Mouse (Mus musculus) midbrain, embryonic 11.5 days (tissue): ENCODE measurements around the gene Eef2k. TPM values are rescaled to one million over a fixed set of nuclear protein-coding genes. Genes with fewer than 3 reads are reported as not detected.
A peak's percentile ranks its signal among the peaks of the same experiment; 100 is the strongest.
"Not testable (repeated sequence)": the region's sequence is repeated elsewhere in the genome, so short reads cannot be mapped to it uniquely, and the experiment has no call there.

Experiments
- ATAC-seq: fragments of 200-750 bp; cut with Nextera tagmentation; 2 replicates; pipeline ENCODE4 v1.8.0; 2017; ENCODE audit warnings: moderate TSS enrichment, moderate library complexity; ENCODE audit not compliant: low FRiP score
- DNase-seq: peaks from one replicate; pipeline ENCODE4 v3.0.0; 2015; ENCODE audit warnings: low spot score; ENCODE audit errors: missing footprints
- H3K27ac ChIP-seq: fragments of 300-500 bp; sonication (generic); 2 replicates; pipeline ENCODE4 v1.5.1; 2014; ENCODE audit warnings: low read depth, low read length
- H3K27me3 ChIP-seq: fragments of 300-500 bp; sonication (generic); 2 replicates; pipeline ENCODE4 v1.6.1; 2014; ENCODE audit warnings: mild to moderate bottlenecking, low read length, moderate library complexity, mixed read lengths; ENCODE audit not compliant: control insufficient read depth, insufficient read depth
- H3K36me3 ChIP-seq: fragments of 300-500 bp; sonication (generic); 2 replicates; pipeline ENCODE4 v1.6.1; 2014; ENCODE audit warnings: mild to moderate bottlenecking, low read length, moderate library complexity, mixed read lengths; ENCODE audit not compliant: control insufficient read depth, insufficient read depth
- H3K4me1 ChIP-seq: fragments of 300-500 bp; sonication (generic); 2 replicates; pipeline ENCODE4 v1.6.1; 2014; ENCODE audit warnings: low read length; ENCODE audit not compliant: control insufficient read depth, insufficient read depth
- H3K4me2 ChIP-seq: fragments of 300-500 bp; sonication (generic); 2 replicates; pipeline ENCODE4 v1.6.1; 2014; ENCODE audit warnings: mild to moderate bottlenecking, moderate library complexity
- H3K4me3 ChIP-seq: fragments of 300-500 bp; sonication (generic); 2 replicates; pipeline ENCODE4 v1.5.1; 2014; ENCODE audit warnings: low read depth, low read length
- H3K9ac ChIP-seq: fragments of 300-500 bp; sonication (generic); 2 replicates; pipeline ENCODE4 v1.6.1; 2014; ENCODE audit warnings: low read length
- H3K9me3 ChIP-seq: fragments of 300-500 bp; sonication (generic); 2 replicates; pipeline ENCODE4 v1.6.1; 2016; ENCODE audit warnings: low read length; ENCODE audit not compliant: control insufficient read depth
- WGBS: fragments of 180-500 bp; shearing (Covaris S2); extraction: QIAGEN DNeasy Blood & Tissue Kit; methylation state at CpG from one replicate; pipeline ENCODE4 v1.1.7; 2014; 5-methylcytosine and 5-hydroxymethylcytosine counted together
- polyA plus RNA-seq: library from polyadenylated mRNA; unstranded; fragments of >200 nt; fragmentation: Nextera tagmentation; extraction: Ambion mirVana; gene quantifications from 2 replicates; pipeline ENCODE4 v1.2.1, GENCODE M21; 2014

The Eef2k gene
- polyA plus RNA-seq, 1 experiment from 2014 or later: 10.5 TPM

- not testable (repeated sequence) for H3K27ac ChIP-seq
- WGBS: 67% methylated on average over 3 of the region's 3 CpGs
Observed at GRCm38 (mm10) chr7:120910172-120910571, 67.5 kb downstream of the Eef2k start.

GRCm38 (mm10) chr7:120911268-120911667 is 68.6 kb downstream of the Eef2k start:
- not testable (repeated sequence) for H3K9me3 ChIP-seq, ATAC-seq
- 89% methylated on average over 5 of the region's 6 CpGs for WGBS

More at GRCm38 (mm10) chr7:120910172-120910571, 67.5 kb downstream of the Eef2k start:
- not testable (repeated sequence) for H3K4me1 ChIP-seq, DNase-seq, H3K27me3 ChIP-seq, H3K9ac ChIP-seq, H3K4me3 ChIP-seq, H3K4me2 ChIP-seq, H3K9me3 ChIP-seq, ATAC-seq, H3K36me3 ChIP-seq

GRCm38 (mm10) chr7:120913332-120913731 is 70.7 kb downstream of the Eef2k start:
- WGBS: 40% methylated on average over 1 of the region's 1 CpGs
- Histone ChIP-seq H3K27me3 (no peaks in the 10 kb centered on the region), H3K9me3 (no peaks in the 10 kb centered on the region), H3K4me1 (no peaks in the 10 kb centered on the region), H3K36me3 (no peaks in the 10 kb centered on the region), H3K27ac (no peak overlapping the region), H3K4me3 (no peak overlapping the region), H3K4me2 (no peak overlapping the region), H3K9ac (no peak overlapping the region)
- DNase-seq: peak; percentile 67
- no peak for ATAC-seq

More at GRCm38 (mm10) chr7:120911268-120911667, 68.6 kb downstream of the Eef2k start:
- not testable (repeated sequence) for H3K36me3 ChIP-seq, H3K9ac ChIP-seq, H3K4me2 ChIP-seq, DNase-seq, H3K4me1 ChIP-seq, H3K4me3 ChIP-seq, H3K27ac ChIP-seq, H3K27me3 ChIP-seq

GRCm38 (mm10) chr7:120916262-120916875 is 73.7 kb downstream of the Eef2k start:
- DNase-seq: peak; percentile 80
- no peak overlapping the region for H3K4me2 ChIP-seq
- H3K27me3 ChIP-seq: no peaks in the 10 kb centered on the region
- H3K36me3 ChIP-seq: no peaks in the 10 kb centered on the region
- no peak overlapping the region for H3K27ac ChIP-seq
- H3K4me1 ChIP-seq: no peaks in the 10 kb centered on the region
- no peak overlapping the region for H3K9ac ChIP-seq
- no peaks in the 10 kb centered on the region for H3K9me3 ChIP-seq
- H3K4me3 ChIP-seq: no peak overlapping the region
- ATAC-seq: no peak
- WGBS: 21% methylated on average over 11 of the region's 11 CpGs

GRCm38 (mm10) chr7:120917279-120917591 is 74.6 kb downstream of the Eef2k start:
- H3K9ac ChIP-seq: no peak overlapping the region
- WGBS: 10% methylated on average over 12 of the region's 12 CpGs
- no peaks in the 10 kb centered on the region for H3K9me3 ChIP-seq
- H3K27ac ChIP-seq: no peak overlapping the region
- H3K4me2 ChIP-seq: peak overlapping the region; percentile 71; the same call in 1 of the 2 replicates
- H3K27me3 ChIP-seq: no peaks in the 10 kb centered on the region
- DNase-seq: no peak
- no peak for ATAC-seq
- no peaks in the 10 kb centered on the region for H3K36me3 ChIP-seq
- H3K4me1 ChIP-seq: no peaks in the 10 kb centered on the region
- peak overlapping the region; percentile 98; the same call in 1 of the 2 replicates for H3K4me3 ChIP-seq

- under 1% methylated on average over 83 of the region's 102 CpGs for WGBS
- Histone ChIP-seq H3K36me3 (0 out of 2 replicates have a peak, but pooled peaks cover 2% of the 10 kb centered on the region), H3K27me3 (no peaks in the 10 kb centered on the region), H3K9ac (peak within 1 kb of the TSS; percentile 92), H3K9me3 (no peaks in the 10 kb centered on the region), H3K27ac (peak within 1 kb of the TSS; percentile 80), H3K4me1 (no peaks in the 10 kb centered on the region), H3K4me3 (peak within 1 kb of the TSS; percentile 98), H3K4me2 (peak within 1 kb of the TSS; percentile 71)
- ATAC-seq (peak; percentile 94), DNase-seq (peak; percentile 100)
Observed at GRCm38 (mm10) chr7:120917592-120918461, 75.2 kb downstream of the Eef2k start, which contains the start of gene Polr3e. Gene Polr3e, plus strand, starts transcription at chr7:120917744.

GRCm38 (mm10) chr7:120918526-120918962 is 75.9 kb downstream of the Eef2k start:
- Histone ChIP-seq H3K36me3 (0 out of 2 replicates have a peak, but pooled peaks cover 3% of the 10 kb centered on the region), H3K9ac (peak overlapping the region; percentile 92), H3K27me3 (no peaks in the 10 kb centered on the region), H3K27ac (peak overlapping the region; percentile 80), H3K4me1 (no peaks in the 10 kb centered on the region), H3K4me2 (peak overlapping the region; percentile 71), H3K9me3 (no peaks in the 10 kb centered on the region), H3K4me3 (peak overlapping the region; percentile 98)
- WGBS: 7% methylated on average over 10 of the region's 10 CpGs
- DNase-seq (peak; percentile 95), ATAC-seq (peak; percentile 54)

- no peak overlapping the region for H3K9ac ChIP-seq
- H3K4me3 ChIP-seq: no peak overlapping the region
- H3K27me3 ChIP-seq: no peaks in the 10 kb centered on the region
- no peak overlapping the region for H3K27ac ChIP-seq
- no peak overlapping the region for H3K4me2 ChIP-seq
- H3K9me3 ChIP-seq: no peaks in the 10 kb centered on the region
- ATAC-seq: 0 out of 2 replicates have a peak, but pooled peaks have one; percentile 9
- DNase-seq: no peak
- H3K4me1 ChIP-seq: no peaks in the 10 kb centered on the region
- peaks cover 16% of the 10 kb centered on the region for H3K36me3 ChIP-seq
- WGBS: 90% methylated on average over 7 of the region's 7 CpGs
Observed at GRCm38 (mm10) chr7:120933110-120933509, 90.5 kb downstream of the Eef2k start.

- no peak for DNase-seq
- ATAC-seq: no peak
- Histone ChIP-seq H3K27ac (no peak overlapping the region), H3K36me3 (peaks cover 17% of the 10 kb centered on the region), H3K4me3 (no peak overlapping the region), H3K9me3 (no peaks in the 10 kb centered on the region), H3K4me1 (no peaks in the 10 kb centered on the region), H3K9ac (no peak overlapping the region), H3K27me3 (no peaks in the 10 kb centered on the region), H3K4me2 (no peak overlapping the region)
- 81% methylated on average over 5 of the region's 5 CpGs for WGBS
Observed at GRCm38 (mm10) chr7:120933680-120934195, 91.1 kb downstream of the Eef2k start.
